Mouse (Mus musculus): ENCODE measurements around the gene Olfr381. TPM values are rescaled to one million over a fixed set of nuclear protein-coding genes. Genes with fewer than 3 reads are reported as not detected.
"Not testable (repeated sequence)": the region's sequence is repeated elsewhere in the genome, so short reads cannot be mapped to it uniquely, and the experiment has no call there.

Gene Olfr381
- not detected in 2 replicates for polyA plus RNA-seq (2012)

- TF ChIP-seq GATA1 (IDR thresholded peaks at IDR 0.05; ENCODE audit: low read length) (no peak), TAL1 (IDR thresholded peaks at IDR 0.05; ENCODE audit: low read length) (no peak)
- Histone ChIP-seq H3K4me3 (replicated peaks) (no peak within 1 kb of the TSS), H3K27me3 (ENCODE audit: control insufficient read depth) (no peaks in the 10 kb centered on the region), H3K36me3 (ENCODE audit: control insufficient read depth) (no peaks in the 10 kb centered on the region), H3K4me1 (ENCODE audit: control insufficient read depth) (no peaks in the 10 kb centered on the region), H3K9me3 (ENCODE audit: control insufficient read depth, low read length) (no peaks in the 10 kb centered on the region)
Observed at GRCm38 (mm10) chr11:73491503-73491902, at the start of gene Olfr381. TSS of gene Olfr381 (minus strand) at chr11:73491603.

DNA sequence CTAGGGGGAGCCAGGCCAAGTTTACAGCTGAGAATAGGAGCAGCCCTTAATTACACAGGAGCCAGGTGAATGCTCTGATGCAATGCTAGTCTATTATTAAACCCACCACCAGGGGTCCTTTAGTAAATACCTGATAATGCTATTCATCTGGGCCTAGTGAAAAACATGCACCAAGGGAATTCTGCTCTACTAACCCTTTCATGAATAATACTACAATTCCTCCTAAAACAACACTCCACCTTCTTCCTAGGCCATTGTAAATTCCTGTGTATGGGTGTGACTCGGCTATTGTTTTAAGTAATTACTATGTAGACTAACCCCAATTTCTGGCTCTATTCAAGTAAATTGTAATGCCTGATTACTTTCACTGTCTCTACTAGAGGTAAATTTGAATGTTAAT lies 37.6 kb upstream of the Olfr381 start:
- H3K4me3 ChIP-seq (replicated peaks); H3K4me1 ChIP-seq (ENCODE audit: control insufficient read depth); H3K36me3 ChIP-seq (ENCODE audit: control insufficient read depth); H3K27me3 ChIP-seq (ENCODE audit: control insufficient read depth); H3K9me3 ChIP-seq (ENCODE audit: control insufficient read depth, low read length): not testable (repeated sequence)

DNA sequence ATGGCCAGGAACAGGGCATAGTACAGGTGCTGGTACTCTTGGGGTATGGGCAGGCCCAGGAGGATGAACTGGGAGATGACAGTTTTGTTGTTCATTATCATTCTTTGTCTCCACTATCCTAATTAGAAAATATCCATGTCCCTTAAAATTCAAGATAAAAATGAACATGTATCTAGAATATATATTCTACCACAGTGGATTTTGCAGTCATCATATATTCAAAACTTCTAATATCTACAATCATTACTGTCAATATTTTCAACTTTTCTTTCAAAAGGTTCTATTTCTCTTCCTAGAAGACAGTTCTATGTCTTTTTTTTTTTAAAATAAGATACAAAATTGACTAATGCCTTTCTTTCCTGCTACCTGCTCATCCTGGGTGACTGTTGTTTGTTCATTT lies 25.7 kb upstream of the Olfr381 start, which contains the start of gene Olfr382:
TSS of gene Olfr382 (minus strand) at position 101 of the 400 bp plus-strand sequence.
- no peak for TF ChIP-seq TAL1 (IDR thresholded peaks at IDR 0.05; ENCODE audit: low read length)
- no peak for TF ChIP-seq GATA1 (IDR thresholded peaks at IDR 0.05; ENCODE audit: low read length)
- Histone ChIP-seq H3K36me3 (ENCODE audit: control insufficient read depth) (no peaks in the 10 kb centered on the region), H3K4me1 (ENCODE audit: control insufficient read depth) (no peaks in the 10 kb centered on the region), H3K9me3 (ENCODE audit: control insufficient read depth, low read length) (peaks cover 2% of the 10 kb centered on the region; the same call in 1 of the 2 replicates), H3K27me3 (ENCODE audit: control insufficient read depth) (no peaks in the 10 kb centered on the region), H3K4me3 (replicated peaks) (no peak within 1 kb of the TSS)

- H3K27me3 ChIP-seq (ENCODE audit: control insufficient read depth) = no peaks in the 10 kb centered on the region
- TF ChIP-seq TAL1 (IDR thresholded peaks at IDR 0.05; ENCODE audit: low read length) (no peak), GATA1 (IDR thresholded peaks at IDR 0.05; ENCODE audit: low read length) (no peak)
- no peak within 1 kb of the TSS for H3K4me3 ChIP-seq (replicated peaks)
- H3K36me3 ChIP-seq (ENCODE audit: control insufficient read depth) = no peaks in the 10 kb centered on the region
- no peaks in the 10 kb centered on the region for H3K4me1 ChIP-seq (ENCODE audit: control insufficient read depth)
- no peaks in the 10 kb centered on the region for H3K9me3 ChIP-seq (ENCODE audit: control insufficient read depth, low read length)
Observed at GRCm38 (mm10) chr11:73457408-73457807, 34.0 kb downstream of the Olfr381 start, which contains the start of gene Olfr380. TSS of gene Olfr380 (minus strand) at chr11:73457508.

Other genes starting within 250 kb of the Olfr381 start
- 0.01 TPM in 1 of 2 replicates, not detected in the other for gene Trpv3, start 224.2 kb downstream of the Olfr381 start, polyA plus RNA-seq (2012)
- not detected in 2 replicates for gene Aspa, start 162.0 kb downstream of the Olfr381 start, polyA plus RNA-seq (2012)
- gene Gm49340, start 161.9 kb downstream of the Olfr381 start, polyA plus RNA-seq (2012) = not detected in 2 replicates
- gene Spata22, start 161.9 kb downstream of the Olfr381 start, polyA plus RNA-seq (2012) = not detected in 2 replicates
- gene Olfr20, start 140.8 kb downstream of the Olfr381 start, polyA plus RNA-seq (2012) = not detected in 2 replicates
- not detected in 2 replicates for gene Olfr376, start 120.4 kb downstream of the Olfr381 start, polyA plus RNA-seq (2012)
- not detected in 2 replicates for gene Olfr1, start 92.0 kb downstream of the Olfr381 start, polyA plus RNA-seq (2012)
- not detected in 2 replicates for gene Olfr378, start 63.1 kb downstream of the Olfr381 start, polyA plus RNA-seq (2012)
- gene Olfr380, start 34.1 kb downstream of the Olfr381 start, polyA plus RNA-seq (2012) = not detected in 2 replicates
- gene Olfr382, start 25.6 kb upstream of the Olfr381 start, polyA plus RNA-seq (2012) = not detected in 2 replicates
- not detected in 2 replicates for gene Olfr385, start 101.4 kb upstream of the Olfr381 start, polyA plus RNA-seq (2012)
- not detected in 2 replicates for gene Olfr384, start 107.0 kb upstream of the Olfr381 start, polyA plus RNA-seq (2012)
- gene Zfp735, start 197.2 kb upstream of the Olfr381 start, polyA plus RNA-seq (2012) = not detected in 2 replicates